Mouse (Mus musculus) left cerebral cortex, postnatal 14 days (tissue): ENCODE measurements around the gene Stx1b. TPM values are rescaled to one million over a fixed set of nuclear protein-coding genes. Genes with fewer than 3 reads are reported as not detected.
"Not testable (repeated sequence)": the region's sequence is repeated elsewhere in the genome, so short reads cannot be mapped to it uniquely, and the experiment has no call there.

Experiments
- DNase-seq, 2 experiments: peaks; one replicate each; pipeline ENCODE4 v3.0.0; 2021 to 2022; ENCODE audit warnings: low spot score in 2 of 2, mixed read lengths in 1 of 2
- intact Hi-C: fragments of 180-260 bp; cut with DNase I; formaldehyde crosslinking; loops from one replicate; pipeline ENCODE4 v1.15.1; 2025
- long read RNA-seq, 2 experiments: library from polyadenylated mRNA; stranded (forward); transcript quantifications; one replicate each; pipeline ENCODE4 v2.0.0; 2021
- total RNA-seq, 2 experiments: library from RNA; stranded (reverse); gene quantifications; 2 replicates each; pipeline ENCODE4 v1.2.3; 2021

Stx1b gene
- 100 to 1,000 TPM; 401 to 404 TPM for total RNA-seq
- long read RNA-seq, experiment 1, full-length matches to known transcripts: 42 of 195 reads
- long read RNA-seq, experiment 1, partial matches to known transcripts: 10 of 195 reads
- long read RNA-seq, experiment 1, other reads (novel, unspliced or antisense): 143 of 195 reads
- long read RNA-seq, experiment 2, full-length matches to known transcripts: 43 of 178 reads
- long read RNA-seq, experiment 2, partial matches to known transcripts: 5 of 178 reads
- long read RNA-seq, experiment 2, other reads (novel, unspliced or antisense): 130 of 178 reads

DNA sequence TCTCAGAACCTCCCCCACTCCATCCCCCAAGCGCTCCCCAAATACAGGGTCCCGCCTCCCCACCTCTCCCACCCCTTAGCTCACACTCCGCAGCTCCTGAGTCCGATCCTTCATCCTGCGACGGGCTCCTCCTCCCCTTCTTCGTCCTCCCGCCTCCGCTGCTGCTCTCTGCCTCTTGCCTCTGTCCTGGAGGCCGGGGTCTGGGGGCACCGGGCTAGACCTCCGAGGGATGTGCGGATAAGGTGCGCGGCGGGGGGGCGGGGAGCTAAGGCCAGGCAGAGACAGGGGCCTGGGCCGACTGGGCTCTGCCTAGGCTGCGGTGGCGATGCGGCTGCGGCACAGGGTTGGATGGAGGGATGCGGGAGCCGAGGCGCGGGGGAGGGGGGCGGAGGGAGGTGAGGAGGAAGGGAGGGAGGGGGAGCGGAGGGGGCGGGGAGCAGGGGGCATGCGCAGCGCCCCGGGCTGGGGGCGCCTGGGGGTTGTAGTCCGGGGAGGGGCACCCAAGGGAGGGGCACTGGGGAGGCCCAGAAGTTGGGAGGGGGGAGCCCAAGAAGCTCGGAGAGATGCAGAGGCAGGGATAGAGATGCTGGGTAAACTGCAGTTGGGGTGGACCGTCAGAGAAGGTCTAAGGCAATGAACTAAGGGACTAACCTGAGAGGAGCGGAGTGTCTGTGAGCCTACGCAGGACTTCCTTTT is at the start of gene Stx1b, which contains the start of gene Stx4a:
Gene Stx1b, minus strand, starts transcription at position 374 of the 696 bp plus-strand sequence.
Gene Stx4a, plus strand, starts transcription at position 119 of the 696 bp plus-strand sequence.
- intact Hi-C loops: no loop called here
- DNase-seq: peak in 1 of 2 experiments; percentile 76

DNA sequence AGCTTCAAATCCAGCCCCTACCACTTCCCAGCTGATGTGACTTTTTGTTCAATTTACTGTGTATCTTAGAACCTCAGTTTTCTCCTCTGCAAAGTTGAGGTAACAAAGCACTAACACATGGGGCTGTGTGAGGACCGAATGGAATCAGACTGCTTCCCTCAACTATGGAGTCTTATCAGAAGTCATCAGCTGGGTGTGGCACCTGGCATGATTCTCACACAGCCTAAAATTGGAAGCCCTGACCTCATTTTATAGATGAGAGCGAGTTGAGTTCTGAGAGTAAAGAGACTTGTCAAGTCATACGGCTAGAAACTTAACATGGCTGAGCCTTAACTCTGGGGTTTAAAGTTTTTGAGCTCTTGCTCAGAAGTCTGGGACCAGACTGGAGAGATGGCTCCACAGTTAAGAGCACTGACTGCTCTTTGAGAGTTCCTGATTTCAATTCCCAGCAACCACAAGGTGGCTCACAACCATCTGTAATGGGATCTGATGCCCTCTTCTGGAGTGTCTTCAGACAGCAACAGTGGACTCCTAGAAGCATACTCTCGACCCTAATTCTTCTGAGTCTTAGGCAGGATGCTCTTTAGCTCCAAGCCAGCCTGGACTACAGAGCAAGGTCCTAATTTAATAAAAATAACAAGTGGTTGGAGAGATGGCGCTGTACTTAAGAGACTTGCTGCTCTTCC is 45.9 kb upstream of the Stx1b start:
- intact Hi-C loops: no loop called here
- no peak for DNase-seq

DNA sequence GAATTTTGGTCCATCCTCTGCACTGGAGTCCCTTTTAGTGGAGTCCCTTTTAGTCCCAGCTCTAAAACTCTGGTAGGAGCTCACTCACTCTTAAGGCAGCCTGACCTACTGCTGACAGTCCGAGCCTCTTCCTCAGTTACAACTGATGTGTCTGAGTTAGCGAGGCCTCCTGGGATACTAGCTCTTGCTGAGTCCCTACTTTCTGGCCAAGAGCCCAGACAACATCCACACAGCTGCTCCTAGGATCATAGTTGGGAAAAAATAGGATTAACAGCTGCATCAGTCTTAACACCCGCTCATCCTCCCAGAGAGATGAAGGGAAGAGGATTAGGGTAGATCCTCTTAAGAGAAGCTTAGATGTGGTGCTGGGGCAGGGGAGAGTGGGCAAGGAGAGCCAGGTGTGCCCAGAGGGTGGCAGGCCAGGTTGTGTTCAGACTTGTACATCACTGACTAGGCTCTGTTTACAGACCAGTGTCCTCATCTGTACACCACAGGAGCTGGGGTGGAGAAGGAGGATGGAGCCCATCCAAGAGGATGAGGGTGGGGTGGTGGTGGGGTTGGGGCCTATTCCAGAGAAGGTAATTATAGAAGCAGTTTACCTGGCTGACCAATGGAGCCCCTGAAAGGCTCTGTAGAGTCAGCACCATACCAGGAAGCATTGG is 44.9 kb upstream of the Stx1b start:
- DNase-seq: peak; percentile 30 to 64
- intact Hi-C loops: no loop called here

DNA sequence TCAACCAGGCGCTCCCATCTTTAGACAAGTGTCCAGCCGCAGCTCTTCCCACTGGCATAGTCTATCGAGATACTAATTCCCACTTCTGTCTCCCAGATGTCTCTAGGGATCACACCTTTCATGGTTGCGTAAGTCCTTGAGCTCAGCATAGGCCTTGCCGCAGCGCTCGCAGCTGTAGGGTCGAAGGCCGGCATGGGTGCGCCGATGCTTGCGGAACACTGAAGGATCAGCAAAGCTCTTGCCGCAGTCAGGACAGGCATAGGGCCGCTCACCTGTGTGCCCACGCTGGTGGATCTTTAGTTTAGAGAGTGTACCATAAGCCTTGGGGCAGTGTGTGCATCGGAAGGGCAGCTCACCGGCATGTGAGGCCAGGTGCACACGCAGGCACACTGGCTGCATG is 43.3 kb upstream of the Stx1b start:
- no peak for DNase-seq
- intact Hi-C loops: no loop called here

DNA sequence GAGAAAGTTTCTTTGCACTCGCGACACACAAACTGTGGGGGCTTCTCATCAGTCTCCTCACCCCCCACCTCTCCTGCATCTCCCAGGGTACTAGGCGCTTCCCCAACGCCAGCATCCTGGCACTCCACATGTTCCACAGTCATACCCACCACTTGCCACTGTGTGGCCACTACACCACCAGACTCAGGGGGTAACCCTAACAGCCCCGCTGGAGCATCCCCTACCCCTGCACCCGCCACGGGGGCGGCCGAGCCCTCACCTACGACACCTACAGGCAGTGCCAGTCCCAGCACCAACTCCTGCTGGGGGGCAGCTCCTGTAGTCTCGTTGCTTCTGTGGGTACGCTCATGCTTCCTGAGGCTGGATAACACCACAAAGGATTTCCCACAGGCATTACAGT is 42.1 kb upstream of the Stx1b start:
- no peak for DNase-seq
- intact Hi-C loops: no loop called here

DNA sequence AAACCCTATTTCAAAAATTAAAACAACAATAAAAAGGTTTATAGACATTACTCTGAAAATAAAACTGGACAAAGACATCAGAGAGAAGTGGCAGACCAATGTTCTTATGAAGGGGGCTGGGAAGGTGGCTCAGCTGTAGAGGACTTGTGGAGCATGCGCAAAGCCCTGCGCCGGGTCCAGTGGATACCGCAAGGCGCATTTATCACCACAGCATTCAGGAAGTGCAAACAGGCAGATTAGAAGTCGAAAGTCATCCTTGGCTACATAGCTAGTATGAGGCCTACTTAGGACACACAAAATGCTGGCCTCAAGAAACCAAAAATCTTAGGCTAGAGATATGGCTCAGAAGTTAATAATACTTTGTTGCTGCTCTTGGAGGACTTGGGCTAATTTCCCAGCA is 33.9 kb upstream of the Stx1b start:
- intact Hi-C loops: no loop called here
- DNase-seq: no peak

DNA sequence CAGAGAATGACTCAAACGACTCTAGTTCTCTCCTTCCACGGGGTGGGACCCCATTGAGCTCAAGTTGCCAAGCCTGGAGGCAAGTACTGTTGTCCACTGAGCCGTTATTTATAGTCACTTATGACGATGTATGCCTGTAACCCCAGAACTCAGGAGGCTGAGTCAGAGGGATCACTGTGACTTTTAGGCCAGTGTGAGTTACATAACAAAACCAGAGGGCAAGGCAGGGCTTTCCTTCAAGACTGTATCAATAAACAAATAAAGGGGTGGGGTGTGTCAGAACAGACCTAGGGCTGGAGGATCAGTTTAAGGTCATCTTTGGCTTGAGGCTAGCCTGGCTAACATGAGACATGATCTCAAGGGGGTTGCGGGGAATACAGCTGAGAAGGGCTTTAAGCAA is 26.6 kb upstream of the Stx1b start:
- no peak for DNase-seq
- intact Hi-C loops: no loop called here

DNA sequence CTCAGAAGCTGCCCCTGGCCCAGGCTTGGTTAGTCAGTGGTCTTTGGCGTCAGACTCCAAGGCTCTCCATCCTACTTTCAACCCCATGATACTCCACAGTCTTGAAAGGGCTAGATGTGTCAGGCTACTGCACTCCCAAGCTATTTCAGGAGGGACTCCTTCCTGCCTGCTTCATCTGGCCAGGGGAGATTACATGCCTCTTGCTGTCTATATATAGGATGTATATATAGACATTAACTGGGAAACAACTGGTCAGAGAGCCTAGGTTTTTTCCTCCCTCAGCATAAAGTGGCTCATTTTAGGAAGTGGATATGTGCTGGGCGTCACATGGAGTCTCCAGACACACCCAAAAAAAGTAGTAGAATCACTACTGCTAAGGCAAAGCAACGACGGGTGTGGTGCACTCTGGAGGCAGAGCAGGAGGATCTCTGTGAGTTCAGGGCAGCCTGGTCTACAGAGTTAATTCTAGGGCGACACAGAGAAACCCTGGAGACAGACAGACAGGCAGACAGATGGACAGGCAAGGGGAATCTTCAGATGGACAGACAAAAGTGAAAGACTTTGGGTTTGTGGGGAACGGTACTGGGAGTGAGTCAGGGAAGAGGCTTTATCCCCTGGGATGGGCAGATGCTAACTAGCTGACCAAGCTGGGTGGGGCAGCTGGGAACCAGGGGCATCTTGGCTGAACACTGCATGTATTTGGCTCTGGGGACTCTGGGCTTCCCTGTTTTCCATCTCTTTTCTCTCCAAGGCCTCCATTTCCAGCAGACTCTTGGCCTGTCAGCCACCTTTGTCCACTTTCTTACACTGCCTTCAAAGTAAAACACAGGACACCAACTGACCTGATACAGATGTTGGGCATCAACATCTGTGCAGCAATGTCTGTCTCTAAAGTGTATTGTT is 25.9 kb upstream of the Stx1b start:
- intact Hi-C loops: no loop called here

DNA sequence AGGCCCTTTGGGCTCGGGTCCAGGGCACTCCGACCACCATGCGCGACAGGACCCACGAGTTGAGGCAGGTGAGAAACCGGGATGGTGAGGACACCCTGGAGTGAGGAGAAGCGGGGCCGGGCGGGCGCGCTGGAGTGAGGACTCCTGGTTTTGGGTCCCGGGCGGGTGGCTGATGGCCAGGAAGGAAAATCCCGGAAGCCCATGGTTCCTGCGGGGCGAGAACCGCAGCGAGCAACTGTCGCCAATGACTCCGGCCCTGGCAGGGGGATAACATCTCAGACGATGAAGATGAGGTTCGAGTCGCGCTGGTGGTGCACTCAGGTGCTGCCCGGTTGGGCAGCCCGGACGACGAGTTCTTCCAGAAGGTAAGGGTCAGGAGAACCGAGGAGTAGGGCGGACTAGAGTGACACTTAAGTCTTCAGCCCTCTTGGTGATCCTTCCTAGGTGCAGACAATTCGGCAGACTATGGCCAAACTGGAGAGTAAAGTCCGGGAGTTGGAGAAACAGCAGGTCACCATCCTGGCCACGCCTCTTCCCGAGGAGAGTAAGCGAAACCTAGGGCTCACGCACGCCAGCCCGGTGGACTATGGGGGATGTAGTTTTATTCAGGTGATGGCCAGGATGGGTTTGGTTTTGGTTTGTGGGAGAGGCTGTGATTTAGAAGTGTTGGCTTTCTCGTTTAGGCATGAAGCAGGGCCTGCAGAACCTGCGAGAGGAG is 17.8 kb upstream of the Stx1b start:
- peak; percentile 77 for DNase-seq
- intact Hi-C loops: no loop called here

More for the DNA sequence above, 25.9 kb upstream of the Stx1b start:
- DNase-seq: no peak

DNA sequence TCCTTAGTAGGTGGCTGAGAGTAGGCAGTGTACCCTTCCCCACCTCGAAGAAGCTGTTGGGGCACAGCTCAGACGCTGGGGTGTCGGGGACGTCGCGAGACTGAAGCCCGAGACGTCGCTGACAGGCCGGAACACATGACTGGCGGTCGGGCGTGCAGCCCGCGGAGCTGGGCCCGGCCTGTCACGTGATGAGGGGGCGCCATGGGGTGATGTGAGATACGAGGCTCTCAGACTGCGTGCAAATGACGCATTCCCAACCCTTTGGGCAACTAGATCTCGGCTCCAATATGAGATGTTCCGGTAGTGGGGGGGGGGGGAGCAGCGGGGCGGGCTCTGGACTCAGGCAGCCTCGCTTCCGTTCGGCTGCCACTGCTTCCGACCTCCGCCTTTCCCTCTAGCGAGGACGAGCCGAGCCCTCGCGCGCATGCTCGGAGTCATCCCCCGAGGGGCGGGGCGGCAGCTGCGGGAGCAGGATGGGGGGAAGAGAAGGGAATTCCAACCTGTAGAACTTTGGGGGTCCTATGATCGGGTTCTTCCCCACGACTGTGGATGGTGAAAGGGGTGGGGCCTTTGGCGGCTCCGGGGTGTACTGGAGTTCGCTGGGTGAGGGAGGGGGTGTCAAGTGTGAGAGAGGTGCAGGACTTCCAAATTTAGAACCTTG is 17.1 kb upstream of the Stx1b start:
- intact Hi-C loops: no loop called here
- DNase-seq: peak; percentile 94 to 99

DNA sequence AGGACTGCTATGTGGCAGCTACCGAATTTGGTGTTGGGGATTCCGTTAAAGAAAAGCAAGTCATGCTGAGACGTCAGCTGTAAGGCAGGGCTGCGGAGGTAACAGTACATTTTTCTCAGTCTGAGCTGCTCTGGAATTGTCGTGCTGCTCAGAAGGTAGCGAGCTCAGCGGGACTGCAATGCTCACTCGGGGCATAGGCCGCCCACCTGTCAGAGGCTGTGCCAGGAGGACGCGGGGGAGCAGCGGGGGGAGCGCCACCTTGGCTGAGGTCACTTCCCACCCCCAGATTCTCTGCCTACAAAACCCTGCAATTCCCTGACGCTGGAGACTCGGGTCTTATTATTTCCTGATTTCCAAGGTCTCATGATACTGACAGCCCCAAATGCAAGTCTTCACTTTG is 16.5 kb upstream of the Stx1b start:
- peak; percentile 74 to 83 for DNase-seq
- intact Hi-C loops: no loop called here

DNA sequence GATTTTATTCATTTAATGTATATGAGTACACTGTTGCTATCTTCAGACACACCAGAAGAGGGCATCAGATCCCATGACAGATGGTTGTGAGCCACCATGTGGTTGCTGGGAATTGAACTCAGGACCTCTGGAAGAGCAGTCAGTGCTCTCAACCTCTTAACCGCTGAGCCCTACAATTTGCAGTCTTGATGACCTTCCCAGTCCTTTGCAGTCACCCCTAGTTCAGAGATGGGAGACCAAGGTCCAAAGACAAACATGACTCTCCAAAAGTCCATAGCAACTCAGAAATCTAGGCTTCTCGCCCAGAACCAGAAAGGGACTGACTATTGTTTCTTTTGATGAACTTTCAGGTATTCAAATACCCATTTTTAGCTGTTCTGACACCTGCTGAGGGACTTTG is 15.7 kb upstream of the Stx1b start:
- intact Hi-C loops, DNase-seq: not testable (repeated sequence)

DNA sequence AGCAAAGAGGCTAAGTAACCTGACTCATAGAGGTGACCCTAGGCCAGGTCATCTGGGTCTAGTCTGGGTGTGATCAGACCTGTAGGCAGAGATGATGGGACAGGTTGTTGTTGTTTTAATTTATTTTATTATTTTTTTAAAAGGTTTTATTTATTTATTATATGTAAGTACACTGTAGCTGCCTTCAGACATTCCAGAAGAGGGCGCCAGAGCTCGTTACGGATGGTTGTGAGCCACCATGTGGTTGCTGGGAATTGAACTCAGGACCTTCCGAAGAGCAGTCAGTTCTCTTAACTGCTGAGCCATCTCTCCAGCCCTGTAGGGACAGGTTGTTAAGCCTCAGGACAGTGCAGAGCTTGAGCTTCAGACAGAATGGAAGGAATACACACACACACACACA is 13.5 kb upstream of the Stx1b start:
- intact Hi-C loops, DNase-seq: not testable (repeated sequence)

DNA sequence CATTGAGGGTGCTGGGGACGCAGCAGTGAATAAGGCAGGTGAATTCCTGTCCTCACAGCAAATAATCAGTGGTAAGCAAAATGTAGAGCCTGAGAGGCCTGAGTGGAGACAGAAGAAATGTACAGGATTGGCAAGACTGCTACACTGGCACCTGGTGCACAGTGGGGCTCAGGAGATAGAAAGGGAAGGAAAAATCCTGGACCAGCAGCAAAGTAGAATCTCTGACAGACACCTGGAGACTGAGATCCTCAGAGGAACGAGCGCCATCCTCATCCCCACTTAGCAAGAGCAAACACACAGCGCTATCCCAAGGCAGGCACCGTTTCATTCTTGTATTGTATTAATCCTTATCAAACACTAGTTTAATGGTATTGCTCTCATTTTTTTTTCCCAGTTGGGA is 13.1 kb upstream of the Stx1b start:
- no peak for DNase-seq
- intact Hi-C loops: no loop called here

DNA sequence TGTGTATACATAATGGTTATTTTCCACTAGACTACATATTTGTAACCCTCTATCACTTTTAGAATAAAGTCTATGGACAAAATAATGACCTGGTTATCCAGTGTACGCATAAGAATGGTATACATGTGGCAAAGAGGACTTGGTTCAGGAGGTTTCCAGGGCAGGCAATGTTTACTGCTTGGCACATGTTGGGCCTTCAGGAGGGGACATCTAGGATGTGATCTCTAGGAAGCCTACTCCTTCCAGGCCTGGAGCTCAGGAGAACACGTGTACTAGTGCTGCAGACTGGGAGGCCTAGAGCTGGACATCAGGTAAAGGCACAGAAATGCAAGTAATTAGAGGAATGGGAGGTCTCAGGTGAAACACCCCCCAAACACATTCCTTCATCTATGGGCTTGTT is 11.2 kb upstream of the Stx1b start:
- no peak for DNase-seq
- intact Hi-C loops: no loop called here

DNA sequence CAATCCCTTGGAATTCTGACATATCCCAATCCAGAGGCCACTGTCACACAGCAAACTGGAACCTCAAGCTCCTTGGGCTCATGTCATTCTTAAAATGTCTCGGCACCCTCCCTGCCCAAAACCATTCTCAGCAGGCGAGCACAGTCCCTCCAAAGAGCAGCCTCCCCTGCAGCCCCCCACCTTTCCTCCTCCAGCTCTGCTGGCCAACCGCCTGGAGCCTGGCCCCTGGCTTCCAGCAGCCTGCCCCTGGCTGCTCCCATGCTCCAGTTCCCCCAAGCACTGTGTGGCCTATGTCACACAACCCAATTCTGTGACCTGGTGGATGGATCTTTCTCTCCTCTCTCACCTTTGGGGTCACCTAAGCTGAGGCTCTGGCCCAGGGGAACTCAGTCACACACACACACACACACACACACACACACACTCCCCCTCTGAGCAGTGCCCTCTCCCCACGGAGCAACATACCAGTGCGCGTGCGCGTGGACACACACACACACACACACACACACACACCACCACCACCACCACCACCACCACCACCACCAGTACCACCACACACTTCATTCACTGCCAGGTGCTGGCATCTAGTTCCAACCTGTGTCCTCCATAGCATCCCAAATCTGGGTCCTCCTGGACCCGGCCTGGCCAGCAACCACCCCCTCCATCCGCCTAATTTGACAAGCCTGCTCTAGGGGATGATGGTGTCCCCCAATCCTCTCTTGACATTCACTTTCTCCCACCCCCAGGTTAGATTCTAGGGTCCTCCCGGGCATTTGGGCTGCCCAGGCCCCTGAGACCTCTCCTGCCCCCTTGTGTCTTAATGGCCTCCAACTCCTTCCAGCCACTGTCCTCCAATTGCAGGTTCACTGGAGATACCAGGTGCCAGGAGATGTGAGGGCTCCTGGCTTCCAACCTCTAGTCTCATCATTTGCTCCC is 845 bp downstream of the Stx1b start:
- DNase-seq: no peak

DNA sequence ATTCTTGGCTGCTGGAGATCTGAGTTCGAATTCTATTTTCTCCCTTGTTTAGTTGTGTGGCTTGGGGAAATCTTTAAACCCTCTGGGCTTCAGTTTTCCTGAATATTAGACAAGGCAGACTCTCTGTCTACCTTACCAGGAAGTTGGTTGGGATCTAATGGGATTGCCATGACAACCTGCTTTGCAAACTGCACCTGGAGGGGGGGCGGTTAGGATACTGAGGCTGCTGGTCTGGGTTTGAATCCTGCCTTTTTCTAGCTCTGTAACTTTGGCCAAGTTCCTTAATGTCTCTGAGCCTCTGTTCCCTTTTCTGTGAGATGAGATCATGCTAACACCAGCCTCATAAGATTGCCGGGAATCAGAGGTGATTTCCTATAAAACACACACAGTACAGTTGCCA is 1.9 kb downstream of the Stx1b start:
- DNase-seq: no peak
- intact Hi-C loops: no loop called here

More for the DNA sequence above, 845 bp downstream of the Stx1b start:
- intact Hi-C loops: no loop called here
